Mouse (Mus musculus) left cerebral cortex, adult 18-20 months (tissue): ENCODE results near the gene R3hdm2. TPM values are rescaled to one million over a fixed set of nuclear protein-coding genes. Genes with fewer than 3 reads are reported as not detected.

Source experiments
- DNase-seq, 2 experiments: peaks; one replicate each; pipeline ENCODE4 v3.0.0; 2021 to 2022; ENCODE audit warnings: low spot score in 2 of 2, mixed read lengths in 1 of 2
- total RNA-seq, 2 experiments: library from RNA; stranded (reverse); gene quantifications; 2 replicates each; pipeline ENCODE4 v1.2.3; 2021

The R3hdm2 gene
- total RNA-seq, 2 experiments from 2014 or later = 317 to 326 TPM

DNA sequence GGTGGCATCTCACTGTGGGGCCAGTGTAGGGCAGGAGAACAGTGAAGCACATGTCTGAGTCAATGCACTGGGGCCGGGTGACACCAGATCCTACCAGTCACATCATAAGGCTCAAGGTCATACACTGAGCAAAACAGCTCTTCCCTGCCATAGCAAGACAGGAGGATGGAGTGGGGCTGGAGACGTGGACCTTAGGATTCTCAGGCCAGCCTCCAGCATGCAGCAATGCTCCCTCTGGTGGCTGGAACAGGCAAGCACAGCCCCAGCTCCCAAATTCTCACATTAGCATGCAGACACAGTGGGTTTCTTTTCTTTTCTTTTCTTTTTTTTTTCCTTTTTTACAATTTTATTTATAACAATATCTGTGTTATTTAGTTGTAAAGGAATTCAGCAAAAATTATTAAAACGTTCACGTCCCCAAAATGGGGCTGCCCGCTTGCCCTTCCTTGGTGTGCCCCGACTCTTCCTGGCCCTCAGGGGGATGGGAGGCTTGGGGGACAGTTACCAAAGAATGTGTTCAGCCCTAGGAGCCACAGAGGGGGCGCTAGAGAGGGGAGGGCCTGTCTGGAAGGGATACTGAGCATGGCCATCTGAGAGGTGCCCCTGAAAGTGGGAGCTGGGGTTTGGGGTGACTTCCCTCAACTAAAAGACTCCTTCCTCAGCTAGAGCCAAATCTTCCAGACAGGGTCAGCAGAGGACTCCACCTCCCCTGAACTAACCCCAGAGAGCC lies 157.9 kb downstream of the R3hdm2 start:
- peak; percentile 79 to 82 for DNase-seq

DNA sequence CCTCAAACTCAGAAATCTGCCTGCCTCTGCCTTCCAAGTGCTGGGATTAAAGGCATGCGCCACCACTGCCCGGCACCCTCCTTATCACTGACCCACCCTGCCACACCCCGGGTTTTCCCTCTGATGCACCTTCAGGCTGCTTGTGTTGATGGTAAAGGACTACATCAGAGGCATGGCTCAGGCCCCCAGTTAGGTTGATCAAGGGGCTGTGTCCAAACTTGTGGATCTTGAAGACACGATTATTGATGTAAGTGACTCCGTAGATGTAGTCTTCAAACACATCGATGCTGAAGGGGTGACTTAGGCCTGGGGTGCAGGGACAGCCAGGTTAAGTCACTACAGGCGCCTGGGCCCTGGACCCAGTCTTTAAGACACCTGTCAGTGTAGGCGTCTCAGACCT lies 161.4 kb downstream of the R3hdm2 start:
- no peak for DNase-seq

DNA sequence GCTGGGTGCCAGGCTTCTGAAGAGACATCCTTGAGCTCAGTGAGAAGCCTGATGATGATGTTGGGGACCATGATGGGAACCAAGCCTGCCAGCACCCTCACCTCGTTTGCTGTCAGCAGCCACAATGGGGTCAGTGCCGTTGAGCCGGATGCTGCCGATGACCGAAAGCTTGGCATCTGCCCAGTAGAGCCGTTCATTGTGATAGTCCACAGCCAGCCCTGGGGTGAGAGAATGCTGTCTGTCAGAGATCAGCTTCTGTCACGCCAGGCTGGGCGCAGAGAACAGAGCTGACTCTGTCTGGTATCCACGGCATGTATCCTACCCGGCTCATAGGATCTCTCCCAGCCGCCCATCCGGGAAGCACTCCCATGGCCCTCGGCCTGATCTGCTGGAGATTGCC lies 162.0 kb downstream of the R3hdm2 start:
- DNase-seq = peak in 1 of 2 experiments; percentile 35

DNA sequence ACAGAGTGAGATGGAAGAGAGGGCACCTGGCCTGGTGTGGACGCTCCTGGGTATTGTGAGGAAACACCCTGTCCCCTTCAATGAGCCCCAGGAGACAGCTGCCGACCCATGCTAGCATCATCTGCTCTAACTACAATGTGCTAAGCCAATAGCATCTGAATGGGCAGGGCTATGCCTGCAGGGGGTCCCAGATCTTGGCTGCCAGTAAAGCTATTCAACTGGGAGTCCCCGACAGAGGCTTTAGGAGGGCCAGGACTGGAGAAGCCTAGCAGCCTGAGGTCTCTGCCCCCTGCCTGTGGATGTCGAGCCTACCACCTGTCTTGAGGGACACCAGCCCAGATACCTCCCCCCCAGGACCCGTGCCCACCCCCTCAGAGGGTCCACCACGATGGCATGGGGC lies 162.6 kb downstream of the R3hdm2 start:
- DNase-seq = no peak

DNA sequence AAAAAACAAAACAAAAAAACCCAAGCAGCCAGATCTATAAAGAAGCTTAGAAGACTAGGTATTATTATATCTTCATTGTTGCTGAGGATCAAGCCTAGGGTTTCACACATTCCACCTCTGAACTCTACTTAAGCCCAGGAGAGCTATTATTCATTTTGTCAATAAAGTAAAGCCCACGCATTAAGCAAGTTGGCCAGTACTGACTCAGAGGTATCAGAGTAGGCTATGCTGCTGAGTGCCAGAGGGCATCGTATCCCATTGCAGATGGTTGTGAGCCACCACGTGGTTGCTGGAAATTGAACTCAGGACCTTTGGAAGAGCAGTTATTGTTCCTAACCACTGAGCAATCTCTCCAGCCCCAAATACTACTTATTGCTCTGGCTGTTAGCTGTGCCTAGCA lies 163.8 kb downstream of the R3hdm2 start:
- DNase-seq = no peak

DNA sequence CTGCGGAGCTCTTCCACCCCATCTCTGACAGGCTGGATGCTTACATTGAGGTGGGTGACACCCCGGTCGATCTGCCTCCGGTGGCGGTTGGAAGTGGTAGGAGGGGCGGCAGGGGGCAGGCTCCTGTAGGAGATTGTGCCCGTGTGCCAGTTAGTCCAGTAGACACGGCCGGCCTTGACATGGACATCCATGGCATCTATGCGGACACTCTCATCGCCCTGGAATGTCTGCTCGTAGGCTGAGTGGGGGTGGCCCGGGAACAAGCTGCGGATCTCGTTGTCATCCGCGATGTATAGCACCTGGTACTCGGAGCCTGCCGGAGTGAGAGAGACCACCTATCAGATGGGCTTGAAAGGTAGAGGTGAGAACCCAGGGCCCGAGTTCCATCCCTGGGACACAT lies 164.2 kb downstream of the R3hdm2 start:
- no peak for DNase-seq

GRCm38 (mm10) chr10:127546505-127546904 lies 166.4 kb downstream of the R3hdm2 start:
- no peak for DNase-seq

DNA sequence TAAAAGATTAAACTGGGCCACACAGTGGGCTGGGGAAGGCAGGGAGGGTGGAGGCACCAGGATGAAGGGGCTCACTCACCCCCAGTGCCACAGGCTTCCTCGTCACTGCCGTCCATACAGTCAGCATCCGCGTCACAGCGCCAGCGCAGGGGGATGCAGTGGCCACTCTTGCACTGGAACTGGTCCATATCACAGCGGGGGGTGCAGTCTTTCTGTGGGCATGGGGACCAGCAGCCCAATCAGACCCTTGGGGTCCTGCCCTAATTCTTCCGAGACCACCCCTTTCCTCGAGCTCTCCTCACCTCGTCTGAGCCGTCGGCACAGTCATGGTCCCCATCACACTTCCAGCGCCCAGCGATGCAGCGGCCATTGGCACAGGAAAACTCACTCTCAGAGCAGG lies 168.1 kb downstream of the R3hdm2 start:
- DNase-seq = no peak

Other genes starting within 250 kb of the R3hdm2 start
- gene B4galnt1, start 215.1 kb upstream of the R3hdm2 start, total RNA-seq = 100 to 1,000 TPM; 119 to 130 TPM
- gene Slc26a10, start 199.7 kb upstream of the R3hdm2 start, total RNA-seq = 1 to 10 TPM; 4.3 to 4.6 TPM
- 100 to 1,000 TPM; 163 to 215 TPM for gene Arhgef25, start 190.2 kb upstream of the R3hdm2 start, total RNA-seq
- gene Dtx3, start 184.6 kb upstream of the R3hdm2 start, total RNA-seq = 100 to 1,000 TPM; 198 to 222 TPM
- 100 to 1,000 TPM; 116 to 121 TPM for gene Pip4k2c, start 168.7 kb upstream of the R3hdm2 start, total RNA-seq
- gene Kif5a, start 117.0 kb upstream of the R3hdm2 start, total RNA-seq = 1,000 to 10,000 TPM; 1,032 to 1,108 TPM
- gene Dctn2, start 114.0 kb upstream of the R3hdm2 start, total RNA-seq = 100 to 1,000 TPM; 260 TPM
- gene Mbd6, start 91.3 kb upstream of the R3hdm2 start, total RNA-seq = 10 to 100 TPM; 43.5 to 46.3 TPM
- gene Mars, start 68.5 kb upstream of the R3hdm2 start, total RNA-seq = 10 to 100 TPM; 53.3 to 57.9 TPM
- gene Arhgap9, start 58.4 kb upstream of the R3hdm2 start, total RNA-seq = 1 to 10 TPM; 1.1 TPM
- 1 to 10 TPM; 3.0 to 4.4 TPM for gene Gli1, start 38.4 kb upstream of the R3hdm2 start, total RNA-seq
- gene Inhbe, start 25.9 kb upstream of the R3hdm2 start, total RNA-seq = under 1 TPM; 0.07 to 0.14 TPM
- not detected for gene Inhbc, start 9.9 kb upstream of the R3hdm2 start, total RNA-seq
- 1 to 10 TPM; 3.9 to 4.8 TPM for gene Stac3, start 121.4 kb downstream of the R3hdm2 start, total RNA-seq
- 1 to 10 TPM; 3.5 to 5.2 TPM for gene Ndufa4l2, start 134.6 kb downstream of the R3hdm2 start, total RNA-seq
- 10 to 100 TPM; 23.4 to 27.0 TPM for gene Shmt2, start 142.1 kb downstream of the R3hdm2 start, total RNA-seq
- gene Nxph4, start 154.2 kb downstream of the R3hdm2 start, total RNA-seq = 1 to 10 TPM; 7.6 to 8.3 TPM
- 100 to 1,000 TPM; 264 to 276 TPM for gene Lrp1, start 240.8 kb downstream of the R3hdm2 start, total RNA-seq